Mouse (Mus musculus) ZHBTc4 (cell line): ENCODE data around the gene Epb41l3.
A peak's percentile ranks its signal among the peaks of the same experiment; 100 is the strongest.

ENCODE experiments used
- DNase-seq: peaks from one replicate; pipeline ENCODE4 v3.0.0-alpha.2; 2011; ENCODE audit warnings: low read depth, low spot score

Epb41l3 gene

GRCm38 (mm10) chr17:69181560-69182316 is 106.3 kb downstream of the Epb41l3 start:
- no peak for DNase-seq

GRCm38 (mm10) chr17:69187794-69188193 is 112.3 kb downstream of the Epb41l3 start:
- no peak for DNase-seq

DNA sequence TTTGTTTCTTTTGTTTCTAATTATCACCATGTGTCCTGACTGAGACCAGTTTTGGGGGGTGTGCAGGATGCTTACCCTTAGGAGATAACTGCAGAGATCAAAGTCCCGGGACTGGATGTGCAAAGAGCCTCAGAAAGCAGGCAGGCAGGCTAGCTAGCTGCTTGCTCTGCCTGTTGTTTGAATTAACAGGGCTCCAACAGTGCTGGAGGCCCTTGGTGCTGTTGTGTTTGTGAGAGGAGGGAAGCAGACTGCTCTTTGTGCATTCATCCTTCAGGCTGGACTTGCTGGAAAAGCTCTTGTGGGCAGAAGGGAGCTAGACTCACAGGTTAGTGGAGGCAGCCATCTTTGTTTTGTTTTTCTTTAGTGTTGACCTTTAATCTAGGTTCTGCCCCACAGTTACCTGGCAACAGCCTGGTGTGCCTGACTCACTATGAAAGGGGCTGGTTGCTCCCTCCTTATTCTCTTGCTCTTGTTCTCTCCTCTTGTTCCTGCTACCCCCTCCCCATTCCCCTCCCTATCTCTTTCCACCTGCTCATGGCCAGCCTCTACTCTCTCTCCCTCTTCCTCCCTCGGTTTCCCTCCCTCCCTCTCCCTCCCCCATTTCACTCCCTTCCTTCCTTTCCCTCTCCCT is 117.5 kb downstream of the Epb41l3 start:
- peak; percentile 15 for DNase-seq

DNA sequence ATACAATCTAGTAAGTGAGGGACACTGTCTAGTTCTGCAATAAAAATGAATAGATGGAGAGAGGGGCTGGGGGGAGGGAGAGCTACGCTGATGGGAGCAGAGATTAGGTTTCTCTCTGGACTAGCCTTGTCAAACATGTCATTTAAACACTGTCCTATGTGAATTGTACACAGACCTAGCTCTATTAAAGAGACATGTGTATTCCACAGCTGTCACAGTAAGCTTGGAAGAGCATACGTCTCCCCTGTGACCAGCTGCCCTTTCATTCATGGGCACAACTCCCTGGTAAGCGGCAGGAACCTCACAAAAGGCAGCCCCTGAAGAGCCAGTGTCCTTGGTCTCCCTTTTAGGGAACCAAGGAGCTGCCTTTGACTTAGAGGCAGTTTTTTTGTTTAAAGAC is 119.1 kb downstream of the Epb41l3 start:
- no peak for DNase-seq

- peak; percentile 50 for DNase-seq
These were observed 120.3 kb downstream of the Epb41l3 start for GRCm38 (mm10) chr17:69195758-69196157.

DNA sequence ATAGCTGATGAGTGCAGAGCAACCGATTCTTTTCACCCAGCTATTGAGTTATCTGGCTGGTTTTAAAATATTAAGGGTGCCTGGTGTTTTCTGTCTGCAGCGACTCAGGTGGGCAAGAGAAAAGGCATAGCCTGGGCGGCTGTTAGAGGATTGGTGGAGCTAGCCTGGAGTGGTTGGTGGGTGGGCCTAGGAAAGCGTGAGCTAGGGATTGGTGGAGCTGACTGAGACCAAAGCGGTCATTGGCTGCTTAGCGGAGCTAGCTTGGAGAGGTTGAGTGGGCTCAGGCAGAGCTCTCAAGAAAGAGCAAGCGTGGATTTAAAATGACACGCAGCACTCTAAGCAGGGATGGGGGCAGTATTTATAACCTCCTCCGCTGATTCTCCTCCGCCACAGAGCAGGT is 121.2 kb downstream of the Epb41l3 start:
- DNase-seq = no peak

DNA sequence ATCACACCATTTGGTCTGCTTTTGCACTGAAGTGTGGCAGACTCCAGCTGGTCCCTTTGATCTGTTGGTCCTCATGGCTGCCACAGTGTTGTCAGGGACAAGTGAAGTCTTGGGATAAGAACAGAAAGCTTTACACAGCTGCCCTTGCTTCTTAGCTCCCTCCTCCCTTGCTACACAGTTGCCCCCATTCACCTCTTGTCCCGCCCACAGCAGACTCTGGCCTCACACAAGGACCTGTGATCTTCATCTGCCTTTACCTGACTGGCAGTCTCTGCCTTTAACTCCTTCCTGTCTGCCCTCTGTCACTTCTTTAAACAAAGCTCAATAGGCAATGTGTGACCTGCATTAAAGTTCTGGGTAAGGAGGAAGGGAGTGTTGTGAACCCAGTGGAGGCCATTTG is 123.3 kb downstream of the Epb41l3 start:
- DNase-seq = no peak

GRCm38 (mm10) chr17:69199827-69200226 is 124.3 kb downstream of the Epb41l3 start:
- no peak for DNase-seq

GRCm38 (mm10) chr17:69200936-69201335 is 125.5 kb downstream of the Epb41l3 start:
- DNase-seq = no peak

- DNase-seq = no peak
These were observed 130.0 kb downstream of the Epb41l3 start for GRCm38 (mm10) chr17:69205282-69205999.

- no peak for DNase-seq
These were observed 132.3 kb downstream of the Epb41l3 start for GRCm38 (mm10) chr17:69207562-69208312.

DNA sequence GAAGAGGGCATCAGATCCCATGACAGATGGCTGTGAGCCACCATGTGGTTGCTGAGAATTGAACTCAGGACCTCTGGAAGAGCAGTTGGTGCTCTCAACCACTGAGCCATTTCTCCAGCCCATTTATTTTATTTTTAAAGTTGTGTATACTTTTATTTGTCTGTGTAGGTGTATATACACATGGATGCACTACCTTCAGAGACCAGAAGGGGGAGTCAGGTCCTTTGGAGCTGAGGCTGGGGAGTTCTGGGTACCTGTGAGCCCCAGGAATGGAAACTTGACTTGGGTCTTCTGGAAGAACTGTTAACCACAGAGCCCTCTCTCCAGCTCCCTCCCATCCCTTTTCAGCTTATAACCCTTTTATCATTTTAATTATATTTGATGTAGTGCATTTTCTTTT is 135.6 kb downstream of the Epb41l3 start:
- DNase-seq = peak; percentile 57

DNA sequence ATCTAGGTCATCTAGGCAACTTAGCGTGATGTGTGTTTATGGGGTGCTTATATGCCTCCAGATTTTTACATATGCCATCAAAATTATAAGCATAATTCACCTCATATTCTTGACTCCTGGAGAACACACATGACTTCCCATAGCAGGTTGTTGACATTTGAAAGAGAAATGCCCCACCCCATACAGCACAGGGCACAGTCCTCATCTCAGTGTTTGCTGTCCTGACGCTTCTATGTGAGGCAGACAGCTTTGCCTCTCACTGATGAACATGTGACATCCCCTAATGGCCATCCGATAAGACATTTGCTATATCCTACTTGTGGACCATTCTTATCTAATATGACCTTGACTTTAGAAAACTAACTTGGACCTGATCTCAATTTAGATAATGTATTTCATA is 140.6 kb downstream of the Epb41l3 start:
- no peak for DNase-seq

DNA sequence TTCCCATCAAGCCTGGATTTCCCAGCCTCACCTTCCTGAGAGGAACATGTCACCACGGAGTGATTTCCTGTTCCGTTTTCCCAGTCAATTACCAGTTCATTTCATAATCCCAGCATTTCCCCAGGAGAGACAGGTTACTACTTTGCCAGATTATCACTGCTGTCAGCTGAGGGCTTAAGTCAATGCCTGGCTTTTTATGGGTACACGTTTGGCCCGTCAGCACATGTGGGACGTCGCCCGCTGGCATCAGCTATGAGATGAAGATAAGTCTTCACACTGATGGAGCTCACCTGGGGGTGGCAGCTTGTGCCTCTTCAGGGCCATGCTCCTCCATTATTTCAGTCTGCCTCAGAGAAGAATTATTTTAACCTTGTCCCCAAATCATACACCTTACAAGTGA is 145.4 kb downstream of the Epb41l3 start:
- no peak for DNase-seq

- no peak for DNase-seq
These were observed 145.9 kb downstream of the Epb41l3 start for GRCm38 (mm10) chr17:69221377-69221776.

GRCm38 (mm10) chr17:69221966-69222692 is 146.6 kb downstream of the Epb41l3 start:
- DNase-seq = peak; percentile 33

DNA sequence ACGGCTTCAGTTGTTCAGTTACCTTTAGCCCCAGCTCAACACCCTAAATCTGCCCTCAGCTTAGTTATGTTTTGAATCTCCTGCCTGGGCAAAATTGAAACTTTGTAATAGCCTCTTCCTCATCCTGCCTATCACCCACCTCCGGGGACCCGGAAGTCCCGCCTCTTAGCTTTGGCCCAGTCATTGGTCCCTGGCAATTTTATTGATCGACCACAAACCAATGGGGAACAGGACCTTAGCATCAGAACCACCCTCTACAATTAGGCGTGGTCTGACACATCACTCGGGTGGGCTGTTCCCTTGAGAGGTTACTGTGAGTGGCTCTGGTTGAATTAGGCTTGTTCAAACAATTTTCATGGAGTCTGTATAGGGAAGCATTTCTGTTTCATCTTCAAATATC is 150.5 kb downstream of the Epb41l3 start:
- DNase-seq = peak; percentile 28

DNA sequence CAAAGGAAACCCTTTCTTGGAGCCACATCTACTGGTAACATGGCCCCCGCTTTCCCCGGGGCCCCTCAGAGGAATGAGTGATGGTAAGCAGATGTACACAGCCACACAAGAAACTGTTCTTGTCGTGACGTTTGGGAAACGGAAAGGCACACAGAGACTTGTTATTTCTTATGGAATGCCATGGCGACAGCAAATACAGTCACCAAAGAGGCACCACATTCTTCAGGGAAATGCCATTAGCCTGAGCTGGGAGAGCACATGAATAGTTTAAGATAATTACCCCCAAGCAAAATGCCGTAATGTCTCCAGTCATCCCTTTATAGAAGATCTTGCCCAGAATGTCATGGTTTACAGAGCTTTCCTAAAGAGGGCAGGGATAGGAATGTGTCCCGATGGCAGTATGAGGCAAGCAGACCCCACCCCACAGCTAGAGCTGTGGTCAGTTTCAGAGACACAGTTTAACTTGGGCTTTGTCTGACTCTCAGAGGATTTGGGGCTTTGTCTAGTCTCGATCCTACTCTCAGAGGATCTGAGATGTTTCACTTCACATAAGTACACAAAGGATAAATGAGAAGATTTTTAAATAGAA is 152.0 kb downstream of the Epb41l3 start:
- DNase-seq = no peak

- DNase-seq = no peak
These were observed 154.0 kb downstream of the Epb41l3 start for GRCm38 (mm10) chr17:69229451-69229850.

GRCm38 (mm10) chr17:69230131-69230621 is 154.7 kb downstream of the Epb41l3 start:
- no peak for DNase-seq

DNA sequence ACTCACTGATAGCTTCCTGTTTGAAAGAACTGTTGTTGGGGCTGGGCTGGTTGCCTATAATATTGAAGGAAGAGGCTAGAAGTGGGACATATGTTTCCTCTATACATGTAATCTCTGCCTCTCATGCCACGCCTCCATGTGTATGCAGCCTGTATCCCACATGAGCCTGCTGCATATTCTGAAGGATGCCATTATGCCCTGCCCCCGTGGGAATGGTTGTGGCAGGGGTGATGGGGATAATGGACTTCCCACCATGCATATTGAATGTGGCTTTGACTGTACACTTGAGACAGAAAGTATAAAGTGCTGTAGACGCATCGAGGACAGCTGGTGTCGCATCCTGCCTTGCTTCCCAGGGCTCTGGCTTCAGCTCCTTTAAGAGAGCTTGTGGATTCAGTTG is 155.9 kb downstream of the Epb41l3 start:
- no peak for DNase-seq
